Mouse (Mus musculus): ENCODE results near the gene Pop5. TPM values are rescaled to one million over a fixed set of nuclear protein-coding genes. Genes with fewer than 3 reads are reported as not detected.

The Pop5 gene
- total and polyA plus RNA-seq, 2 experiments from 2014 or later = 41.5 to 101 TPM

DNA sequence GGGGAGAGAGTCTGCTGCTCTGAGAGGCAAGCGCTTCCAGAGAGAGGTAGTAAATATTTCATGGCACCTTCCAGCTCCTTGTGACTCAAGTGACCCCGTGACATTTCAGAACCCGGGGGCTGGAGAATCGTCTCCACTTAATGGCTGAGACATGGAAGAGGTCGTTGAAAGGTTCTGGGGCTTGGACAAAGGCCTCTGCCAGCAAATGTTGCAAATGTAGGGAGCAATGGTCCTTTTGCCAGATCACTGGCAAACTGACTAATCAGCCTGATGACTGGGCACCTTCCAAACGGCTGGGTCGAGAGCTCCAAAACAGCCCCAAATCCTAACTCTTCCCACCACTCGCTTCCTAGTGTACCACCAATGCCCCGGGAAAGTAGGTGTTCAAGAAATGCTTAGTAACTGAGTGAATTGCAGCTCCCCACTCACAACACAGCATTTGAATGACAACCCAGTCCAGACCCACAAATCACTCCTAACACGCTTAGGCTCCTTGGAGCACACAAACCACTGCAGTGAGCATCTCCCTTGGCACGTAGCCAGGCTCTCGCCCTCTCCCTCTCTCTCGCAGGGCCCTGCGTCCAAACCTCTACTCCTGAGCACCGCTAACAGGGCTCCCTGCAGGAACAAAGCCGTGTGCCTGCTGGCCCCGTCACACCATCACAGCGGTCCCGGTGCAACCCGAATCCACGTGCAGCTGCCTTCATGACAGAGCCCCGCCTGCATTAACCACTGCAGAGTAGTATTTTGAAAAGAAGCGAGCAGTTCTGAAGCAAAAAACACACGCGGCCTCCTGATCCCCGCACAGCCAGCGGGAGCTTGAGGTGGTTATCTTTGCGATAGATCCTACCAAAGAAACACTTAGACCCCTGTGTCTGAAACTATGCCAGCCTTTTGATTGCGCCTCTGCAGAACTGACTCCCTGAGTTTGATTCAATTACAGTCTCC is 43.5 kb upstream of the Pop5 start:
- DNase-seq (ENCODE audit: low spot score) = no peak
- Histone ChIP-seq H3K4me2 (ENCODE audit: low read depth, low read length, poor library complexity, severe bottlenecking) (peak overlapping the region; percentile 99), H3K4me1 (ENCODE audit: insufficient read depth, low read length) (peaks cover 7% of the 10 kb centered on the region), H3K4me3 (ENCODE audit: low read depth, low read length) (peak overlapping the region; percentile 66), H3K27me3 (ENCODE audit: insufficient read depth, low read length) (peaks cover 24% of the 10 kb centered on the region), H3K27ac (ENCODE audit: low read depth, low read length) (no peak overlapping the region), H3K36me3 (ENCODE audit: insufficient read depth, low read length) (no peaks in the 10 kb centered on the region), H3K9me3 (ENCODE audit: low read length) (no peaks in the 10 kb centered on the region), H3K9ac (replicated peaks; ENCODE audit: low read length, poor library complexity, severe bottlenecking) (no peak overlapping the region)
- WGBS = 13% methylated on average over 29 of the region's 29 CpGs
- TF ChIP-seq CTCF (IDR thresholded peaks at IDR 0.05) = no peak
- ATAC-seq (ENCODE audit: low FRiP score) = no peak

DNA sequence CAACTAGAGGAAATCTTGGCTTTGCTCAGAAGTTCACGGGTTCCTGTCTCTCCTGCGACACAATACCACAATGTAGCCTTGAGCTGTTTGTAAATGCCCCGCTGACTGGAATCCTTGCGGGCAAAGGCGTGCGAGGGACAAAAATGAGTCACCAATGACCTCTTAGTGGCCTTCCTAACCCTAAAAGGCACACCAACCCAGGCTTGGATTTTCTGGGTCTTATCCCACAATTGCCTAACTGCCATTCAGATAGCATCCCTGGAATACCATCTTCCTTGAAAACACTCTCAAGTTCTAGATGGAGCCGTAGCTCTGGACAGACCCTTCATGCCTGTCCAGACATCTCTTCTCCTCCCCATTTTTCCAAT is 42.8 kb upstream of the Pop5 start:
- no peaks in the 10 kb centered on the region for H3K36me3 ChIP-seq (ENCODE audit: insufficient read depth, low read length)
- H3K4me1 ChIP-seq (ENCODE audit: insufficient read depth, low read length) = peaks cover 7% of the 10 kb centered on the region
- no peak overlapping the region for H3K27ac ChIP-seq (ENCODE audit: low read depth, low read length)
- no peaks in the 10 kb centered on the region for H3K9me3 ChIP-seq (ENCODE audit: low read length)
- 15% methylated on average over 7 of the region's 7 CpGs for WGBS
- peak overlapping the region; percentile 87; the same call in 1 of the 2 replicates for H3K9ac ChIP-seq (replicated peaks; ENCODE audit: low read length, poor library complexity, severe bottlenecking)
- no peak for TF ChIP-seq CTCF (IDR thresholded peaks at IDR 0.05)
- peak overlapping the region; percentile 99 for H3K4me2 ChIP-seq (ENCODE audit: low read depth, low read length, poor library complexity, severe bottlenecking)
- no peak for ATAC-seq (ENCODE audit: low FRiP score)
- peaks cover 24% of the 10 kb centered on the region for H3K27me3 ChIP-seq (ENCODE audit: insufficient read depth, low read length)
- no peak for DNase-seq (ENCODE audit: low spot score)
- peak overlapping the region; percentile 66 for H3K4me3 ChIP-seq (ENCODE audit: low read depth, low read length)

DNA sequence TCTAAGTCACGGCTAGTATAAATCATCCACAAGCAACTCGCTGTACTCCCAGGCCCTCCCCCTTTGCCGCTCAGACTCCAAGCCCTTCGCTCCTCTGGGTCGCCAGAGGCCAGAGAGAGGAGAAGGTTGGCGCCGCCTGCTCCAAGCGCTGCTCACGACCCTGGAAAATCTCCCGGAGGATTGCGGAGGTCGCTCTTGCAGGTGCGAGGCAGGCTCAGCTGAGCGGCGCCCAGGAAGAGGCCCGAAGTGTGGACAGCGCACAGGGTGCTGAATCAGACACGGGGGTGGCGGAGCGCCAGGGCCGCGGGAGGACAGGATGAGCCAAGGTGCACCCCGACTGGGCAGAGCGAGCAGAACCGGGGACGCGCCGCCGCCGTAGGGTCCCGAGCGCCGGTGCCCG is 42.4 kb upstream of the Pop5 start:
- ATAC-seq (ENCODE audit: low FRiP score) = 0 out of 2 replicates have a peak, but pooled peaks have one; percentile 12
- WGBS = 0% methylated on average over 34 of the region's 34 CpGs

DNA sequence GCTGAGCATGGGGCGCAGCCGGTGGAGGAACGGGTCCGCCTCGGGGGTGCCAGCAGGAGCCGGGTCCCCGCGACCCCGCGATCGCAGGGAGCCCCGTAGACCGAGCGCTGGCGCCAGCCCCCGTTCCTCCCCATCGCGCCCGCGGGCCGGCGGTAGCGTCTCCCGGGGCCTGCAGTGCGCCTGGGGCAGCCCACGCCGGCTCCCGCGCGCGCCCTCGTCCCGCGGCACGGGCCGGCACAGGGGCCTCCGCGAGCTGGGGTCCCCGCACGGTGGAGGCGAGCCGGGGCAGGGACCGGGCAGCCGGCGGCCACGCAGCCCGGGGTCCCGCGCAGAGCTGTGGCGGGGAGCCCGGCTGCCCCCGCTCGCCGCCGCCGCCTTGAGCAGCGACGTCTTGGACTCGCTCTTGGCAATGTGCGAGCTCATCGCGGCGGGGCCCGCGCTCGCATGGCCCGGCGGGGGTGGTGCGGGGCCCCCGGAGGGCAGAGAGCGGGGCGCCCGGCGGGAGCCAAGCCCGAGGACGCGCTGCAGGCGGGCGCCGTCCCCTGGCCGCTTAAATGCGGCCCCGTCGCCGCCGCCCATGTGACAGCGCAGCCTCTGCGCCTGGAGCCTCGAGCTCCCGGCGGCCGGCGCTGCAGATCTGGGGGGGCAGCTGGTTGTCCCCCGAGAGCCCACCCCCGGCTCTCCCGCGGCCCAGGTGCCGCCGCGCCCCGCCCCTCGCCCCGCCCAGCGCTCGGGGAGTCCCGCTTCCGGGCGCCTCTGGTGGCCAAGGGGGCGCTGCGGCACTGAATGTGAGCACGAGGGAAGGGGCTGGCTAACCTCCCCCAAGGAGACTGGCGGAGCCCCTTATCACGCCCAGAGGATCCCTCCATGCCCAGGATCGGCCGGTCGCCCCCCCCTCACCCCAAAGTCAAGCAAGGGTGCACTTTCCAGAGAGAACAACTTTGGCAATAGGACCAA is 41.7 kb upstream of the Pop5 start, which contains the start of gene Cabp1:
Gene Cabp1 (minus strand): TSS at position 713 of the 957 bp plus-strand sequence.
- Histone ChIP-seq H3K9me3 (ENCODE audit: low read length) (no peaks in the 10 kb centered on the region), H3K4me2 (ENCODE audit: low read depth, low read length, poor library complexity, severe bottlenecking) (peak within 1 kb of the TSS; percentile 99), H3K9ac (replicated peaks; ENCODE audit: low read length, poor library complexity, severe bottlenecking) (peak within 1 kb of the TSS; percentile 87), H3K36me3 (ENCODE audit: insufficient read depth, low read length) (no peaks in the 10 kb centered on the region), H3K27me3 (ENCODE audit: insufficient read depth, low read length) (peaks cover 24% of the 10 kb centered on the region), H3K27ac (ENCODE audit: low read depth, low read length) (no peak within 1 kb of the TSS; the same call in 1 of the 2 replicates), H3K4me1 (ENCODE audit: insufficient read depth, low read length) (peaks cover 7% of the 10 kb centered on the region), H3K4me3 (ENCODE audit: low read depth, low read length) (peak within 1 kb of the TSS; percentile 66)
- WGBS = under 1% methylated on average over 39 of the region's 116 CpGs
- peak; percentile 71 for ATAC-seq (ENCODE audit: low FRiP score)
- peak; percentile 62 for TF ChIP-seq CTCF (IDR thresholded peaks at IDR 0.05)
- DNase-seq (ENCODE audit: low spot score) = peak; percentile 57

More for the DNA sequence above, 42.4 kb upstream of the Pop5 start:
- H3K4me1 ChIP-seq (ENCODE audit: insufficient read depth, low read length) = peaks cover 7% of the 10 kb centered on the region
- H3K9me3 ChIP-seq (ENCODE audit: low read length) = no peaks in the 10 kb centered on the region
- peaks cover 24% of the 10 kb centered on the region for H3K27me3 ChIP-seq (ENCODE audit: insufficient read depth, low read length)
- no peak overlapping the region for H3K27ac ChIP-seq (ENCODE audit: low read depth, low read length)
- H3K36me3 ChIP-seq (ENCODE audit: insufficient read depth, low read length) = no peaks in the 10 kb centered on the region
- peak overlapping the region; percentile 99 for H3K4me2 ChIP-seq (ENCODE audit: low read depth, low read length, poor library complexity, severe bottlenecking)
- H3K4me3 ChIP-seq (ENCODE audit: low read depth, low read length) = peak overlapping the region; percentile 66
- peak overlapping the region; percentile 87 for H3K9ac ChIP-seq (replicated peaks; ENCODE audit: low read length, poor library complexity, severe bottlenecking)
- TF ChIP-seq CTCF (IDR thresholded peaks at IDR 0.05) = no peak; the same call in 1 of the 2 replicates
- no peak for DNase-seq (ENCODE audit: low spot score)

DNA sequence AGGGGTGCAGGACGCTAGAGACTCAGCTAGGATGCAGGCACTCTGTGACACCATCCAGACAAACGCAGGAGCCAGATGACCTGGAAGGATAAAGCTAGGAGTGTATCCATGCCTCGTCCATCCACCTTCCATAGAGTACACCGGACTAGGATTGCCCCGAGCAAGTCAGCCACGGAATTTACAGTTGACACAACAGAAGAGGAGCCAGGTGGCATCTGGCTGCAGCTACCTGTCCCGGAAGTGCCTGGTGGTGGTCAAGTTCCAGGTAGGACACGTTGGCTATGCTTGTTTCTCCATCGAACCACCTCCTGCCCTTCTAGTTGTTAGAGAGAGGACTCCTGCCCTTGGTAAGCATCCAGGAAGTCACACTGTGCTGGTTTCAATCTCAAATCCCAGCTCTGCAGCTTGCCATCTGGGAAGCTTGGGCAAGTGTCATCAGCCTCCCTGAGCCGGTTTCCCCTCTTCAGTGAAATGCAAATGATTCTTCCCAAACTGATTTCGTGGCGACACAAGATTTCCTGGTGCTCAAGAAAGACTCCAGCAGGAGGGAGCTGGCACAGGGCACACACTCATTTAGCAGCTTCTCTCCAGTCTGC is 40.9 kb upstream of the Pop5 start:
- DNase-seq (ENCODE audit: low spot score) = no peak
- H3K9ac ChIP-seq (replicated peaks; ENCODE audit: low read length, poor library complexity, severe bottlenecking) = 0 out of 2 replicates have a peak overlapping the region, but pooled peaks have one; percentile 87
- peaks cover 21% of the 10 kb centered on the region for H3K27me3 ChIP-seq (ENCODE audit: insufficient read depth, low read length)
- peak overlapping the region; percentile 66 for H3K4me3 ChIP-seq (ENCODE audit: low read depth, low read length)
- peak overlapping the region; percentile 99 for H3K4me2 ChIP-seq (ENCODE audit: low read depth, low read length, poor library complexity, severe bottlenecking)
- WGBS = 5% methylated on average over 12 of the region's 12 CpGs
- no peaks in the 10 kb centered on the region for H3K9me3 ChIP-seq (ENCODE audit: low read length)
- no peaks in the 10 kb centered on the region for H3K36me3 ChIP-seq (ENCODE audit: insufficient read depth, low read length)
- H3K4me1 ChIP-seq (ENCODE audit: insufficient read depth, low read length) = peaks cover 7% of the 10 kb centered on the region
- no peak for TF ChIP-seq CTCF (IDR thresholded peaks at IDR 0.05)
- no peak for ATAC-seq (ENCODE audit: low FRiP score)
- H3K27ac ChIP-seq (ENCODE audit: low read depth, low read length) = no peak overlapping the region; the same call in 1 of the 2 replicates
